Mouse (Mus musculus) monocyte, adult 5-6 weeks (primary cell): Measurements from ENCODE around the gene Lcn4. TPM values are rescaled to one million over a fixed set of nuclear protein-coding genes. Genes with fewer than 3 reads are reported as not detected.

Source experiments
- ATAC-seq: fragments of 153-309, 156-312 bp; replicated peaks from 2 replicates; pipeline ENCODE4 v1.8.0; 2017; ENCODE audit warnings: mild to moderate bottlenecking; ENCODE audit not compliant: low TSS enrichment, insufficient number of reproducible peaks, severe bottlenecking, poor library complexity, low FRiP score
- total RNA-seq: library from RNA; stranded (forward); fragments of 200-1000, 200-491, 200-594 nt; gene quantifications from 3 replicates; pipeline ENCODE4 v1.2.3, GENCODE M21; 2017

Gene Lcn4
- total RNA-seq, 1 experiment from 2014 or later, result not detected

DNA sequence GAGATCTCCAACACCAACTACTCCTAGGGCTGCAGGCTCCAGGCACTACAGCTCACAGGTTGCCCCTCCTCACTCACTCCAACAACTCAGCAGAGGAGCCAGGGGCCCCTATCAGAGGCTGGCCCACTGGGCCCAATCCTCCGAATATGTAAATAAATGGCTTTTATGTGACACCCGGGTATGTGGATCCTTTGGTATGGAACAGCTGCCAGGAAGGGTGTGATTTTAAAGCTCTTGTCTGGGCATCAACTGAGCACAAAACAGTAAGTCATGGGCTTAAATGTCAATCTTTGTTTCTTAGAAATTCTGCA lies 34.8 kb downstream of the Lcn4 start:
- ATAC-seq, result no peak

DNA sequence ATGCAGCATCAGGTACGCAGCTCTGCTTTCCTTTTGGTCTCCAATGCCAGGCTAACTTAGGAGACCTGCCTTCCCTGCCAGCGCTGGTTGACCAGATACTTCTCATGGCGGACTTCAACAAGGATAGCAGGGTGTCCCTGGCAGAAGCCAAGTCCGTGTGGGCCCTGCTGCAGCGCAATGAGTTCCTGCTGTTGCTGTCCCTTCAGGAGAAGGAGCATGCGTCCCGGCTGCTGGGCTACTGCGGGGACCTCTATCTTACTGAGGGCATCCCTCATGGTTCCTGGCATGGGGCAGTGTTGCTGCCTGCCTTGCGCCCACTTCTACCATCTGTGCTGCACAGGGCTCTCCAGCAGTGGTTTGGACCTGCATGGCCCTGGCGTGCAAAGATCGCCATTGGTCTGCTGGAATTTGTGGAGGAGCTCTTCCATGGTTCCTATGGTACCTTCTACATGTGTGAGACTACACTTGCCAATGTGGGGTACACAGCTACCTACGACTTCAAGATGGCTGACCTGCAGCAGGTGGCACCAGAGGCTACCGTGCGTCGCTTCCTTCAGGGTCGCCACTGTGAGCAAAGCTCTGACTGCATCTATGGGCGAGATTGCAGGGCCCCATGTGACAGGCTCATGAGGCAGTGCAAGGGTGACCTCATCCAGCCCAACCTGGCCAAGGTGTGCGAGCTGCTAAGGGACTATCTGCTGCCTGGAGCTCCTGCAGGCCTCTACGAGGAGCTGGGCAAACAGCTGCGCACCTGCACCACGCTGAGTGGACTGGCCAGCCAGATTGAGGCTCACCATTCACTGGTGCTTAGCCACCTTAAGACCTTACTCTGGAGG lies 35.4 kb downstream of the Lcn4 start:
- no peak for ATAC-seq

DNA sequence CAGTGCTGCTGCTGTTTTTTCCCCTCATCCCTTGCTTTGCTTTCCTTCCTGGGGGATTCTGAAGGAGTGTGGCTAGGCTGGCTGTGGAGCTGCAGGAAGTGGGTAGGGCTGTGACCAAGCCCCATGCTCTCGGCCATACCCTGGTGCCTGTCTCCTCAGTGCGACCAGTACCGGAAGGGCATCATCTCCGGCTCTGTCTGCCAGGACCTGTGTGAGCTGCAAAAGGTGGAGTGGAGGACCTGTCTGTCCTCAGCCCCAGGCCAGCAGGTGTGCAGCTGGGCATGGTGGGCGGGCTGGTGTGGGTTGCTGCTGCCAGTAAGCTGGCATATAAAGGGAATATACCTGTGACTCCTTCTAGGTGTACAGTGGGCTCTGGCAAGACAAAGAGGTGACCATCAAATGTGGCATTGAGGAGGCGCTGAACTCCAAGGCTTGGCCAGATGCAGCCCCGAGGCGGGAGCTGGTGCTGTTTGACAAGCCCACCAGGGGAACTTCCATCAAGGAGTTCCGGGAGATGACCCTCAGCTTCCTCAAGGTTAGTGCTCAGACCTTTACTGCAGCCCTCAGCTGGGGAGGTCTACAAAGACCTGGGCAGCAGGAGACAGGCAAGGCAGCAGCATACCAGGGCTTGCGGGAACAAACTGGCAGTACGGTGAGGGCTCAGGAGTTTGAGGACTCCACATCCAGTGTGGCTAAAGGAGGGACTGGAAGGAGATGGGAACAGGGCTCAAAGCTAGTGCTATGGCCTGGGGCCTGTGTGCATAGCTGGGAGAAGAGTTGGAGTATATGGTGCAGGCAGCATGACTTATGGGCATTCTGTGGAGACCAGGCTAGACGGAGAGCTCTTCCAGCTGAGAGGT lies 36.2 kb downstream of the Lcn4 start:
- no peak for ATAC-seq

GRCm38 (mm10) chr2:26633953-26634530 lies 37.0 kb downstream of the Lcn4 start:
- no peak for ATAC-seq

DNA sequence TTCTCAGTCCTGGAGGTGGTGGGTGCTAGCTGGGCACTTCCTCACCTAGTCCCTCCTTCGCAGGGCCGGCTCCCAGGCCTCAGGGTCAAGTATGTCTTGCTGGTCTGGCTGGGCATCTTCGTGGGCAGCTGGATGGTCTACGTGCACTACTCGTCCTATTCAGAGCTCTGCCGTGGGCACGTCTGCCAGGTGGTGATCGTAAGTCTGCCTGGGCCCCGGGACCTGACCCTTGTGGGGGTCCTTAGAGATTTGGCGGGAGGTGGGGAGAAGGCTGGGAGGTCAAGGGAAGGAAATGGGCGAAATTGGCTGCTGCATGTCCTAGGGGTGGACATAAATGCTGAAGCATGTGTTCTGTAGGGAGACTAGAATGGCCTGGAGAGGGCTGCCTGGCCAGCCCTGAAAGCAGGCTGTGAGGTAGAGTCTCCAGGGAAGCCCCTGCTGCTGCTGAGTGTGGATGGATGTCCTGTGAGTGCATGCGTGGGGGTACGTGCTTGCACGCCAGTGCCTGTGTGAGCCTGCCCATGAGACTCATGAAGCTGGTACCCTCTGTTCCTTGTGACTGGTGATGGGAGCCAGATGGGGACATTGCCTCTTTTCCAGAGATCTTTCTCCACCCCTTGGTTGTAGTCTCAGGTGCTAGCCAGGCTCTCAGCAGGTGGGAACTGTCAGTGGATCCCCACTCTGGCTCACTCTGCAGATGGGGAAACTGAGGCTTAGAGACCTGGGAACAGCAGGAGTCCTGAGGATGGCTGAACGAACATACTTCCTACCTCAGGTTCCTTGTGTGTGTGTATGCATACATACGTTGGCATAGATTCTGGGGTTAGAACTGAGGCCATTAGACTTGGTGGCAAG lies 38.3 kb downstream of the Lcn4 start:
- ATAC-seq, result no peak

- no peak for ATAC-seq
Observed at GRCm38 (mm10) chr2:26628792-26629437, 42.2 kb downstream of the Lcn4 start.

DNA sequence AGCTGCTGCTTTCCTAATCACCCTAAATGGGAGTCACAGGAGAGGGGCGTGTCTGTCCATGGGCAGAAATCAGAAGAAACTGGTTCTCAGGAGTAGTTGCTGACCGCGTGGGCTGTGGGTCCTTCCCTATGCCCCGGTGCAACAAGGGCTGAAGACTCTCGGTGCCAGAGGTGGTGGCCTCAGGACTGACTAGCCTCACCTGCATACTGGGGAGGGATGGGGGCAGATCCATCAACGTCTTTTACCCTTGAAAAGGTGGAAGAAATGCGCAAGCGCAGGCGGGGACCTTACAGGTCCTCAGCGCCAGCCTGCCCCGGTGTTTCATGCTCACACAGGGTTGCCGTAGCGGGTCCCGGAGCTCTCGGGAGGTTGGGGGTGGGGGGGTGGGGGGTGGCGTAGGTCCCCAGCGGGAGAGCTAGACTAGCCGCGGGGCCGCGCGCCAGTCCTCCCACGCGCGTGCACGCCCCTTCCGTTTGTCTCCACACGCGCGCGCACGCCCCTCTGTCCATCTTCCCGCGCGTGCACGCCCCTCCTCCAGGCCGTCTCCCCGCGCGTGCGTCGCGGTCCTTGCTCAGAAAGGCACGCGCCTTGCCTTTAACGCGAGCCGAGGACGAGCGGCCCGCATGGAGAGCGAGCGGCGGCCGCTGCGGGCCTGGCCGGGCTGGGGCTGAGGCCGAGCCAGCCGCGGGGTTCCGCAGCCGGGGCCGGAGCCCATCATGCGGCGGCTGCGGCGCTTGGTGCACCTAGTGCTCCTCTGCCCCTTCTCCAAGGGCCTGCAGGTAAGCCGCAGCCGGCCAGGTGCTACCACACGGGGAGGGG lies 43.0 kb downstream of the Lcn4 start, which contains the start of gene Fam69b:
Fam69b (plus strand) TSS at position 537 of the 819 bp plus-strand sequence.
- no peak for ATAC-seq

GRCm38 (mm10) chr2:26626081-26626480 lies 45.0 kb downstream of the Lcn4 start:
- no peak for ATAC-seq

DNA sequence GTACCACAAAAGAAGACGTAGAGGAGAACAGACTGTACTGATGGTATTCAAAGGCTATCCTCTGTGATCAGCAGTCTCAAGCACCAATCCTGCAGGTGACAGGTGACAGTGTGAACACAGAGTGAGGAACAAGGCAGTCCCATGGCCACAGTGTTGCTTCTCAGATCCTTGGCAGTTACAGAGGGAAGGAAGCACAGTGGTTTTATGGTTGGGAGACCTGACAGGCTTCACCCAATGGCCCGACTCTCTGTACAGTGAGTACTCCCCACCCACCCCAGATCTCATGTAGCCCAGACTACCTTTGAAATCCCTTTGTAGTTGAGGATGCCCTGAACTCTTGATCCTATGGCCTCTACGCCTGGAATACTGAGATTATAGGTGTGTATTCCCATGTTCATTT lies 45.7 kb downstream of the Lcn4 start:
- ATAC-seq, result no peak

DNA sequence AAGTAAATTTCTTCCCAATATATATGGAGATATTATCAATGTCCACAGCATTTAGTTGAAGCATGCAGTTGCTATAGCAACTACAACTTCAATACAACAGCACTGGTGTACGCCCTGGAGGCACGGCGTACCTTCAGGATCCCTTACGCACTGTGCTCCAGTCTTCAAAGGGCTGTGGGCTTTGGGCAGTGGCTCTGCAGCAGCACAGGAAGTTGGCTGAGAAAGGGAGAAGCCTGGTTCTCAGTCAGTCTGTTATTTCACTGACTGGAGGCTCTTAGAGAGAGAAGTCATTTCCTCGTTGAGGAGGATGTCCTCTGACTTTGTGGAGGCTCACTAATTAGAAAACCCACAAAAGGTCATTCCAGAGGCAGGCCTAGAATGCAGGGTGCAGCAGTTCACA lies 48.1 kb downstream of the Lcn4 start:
- ATAC-seq, result peak; percentile 51

DNA sequence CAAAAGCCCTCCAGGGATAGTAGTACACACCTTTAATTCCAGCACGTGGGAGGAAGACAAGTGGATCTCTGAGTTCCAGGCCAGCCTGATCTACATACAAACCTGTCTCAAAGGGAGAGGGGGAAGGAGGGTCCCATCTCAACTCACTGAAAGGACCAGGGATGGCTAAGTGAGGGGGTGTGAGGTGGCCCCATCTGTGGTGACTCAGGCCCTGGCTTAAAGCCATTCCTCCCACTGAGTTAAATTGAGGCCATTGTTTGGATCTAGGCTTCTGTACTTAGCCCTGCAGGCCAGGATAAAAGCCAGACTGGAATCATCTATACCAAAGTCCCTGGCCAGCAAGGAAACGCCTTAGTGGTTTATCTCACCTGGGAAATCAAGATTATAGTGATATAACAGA lies 49.8 kb downstream of the Lcn4 start:
- no peak for ATAC-seq

DNA sequence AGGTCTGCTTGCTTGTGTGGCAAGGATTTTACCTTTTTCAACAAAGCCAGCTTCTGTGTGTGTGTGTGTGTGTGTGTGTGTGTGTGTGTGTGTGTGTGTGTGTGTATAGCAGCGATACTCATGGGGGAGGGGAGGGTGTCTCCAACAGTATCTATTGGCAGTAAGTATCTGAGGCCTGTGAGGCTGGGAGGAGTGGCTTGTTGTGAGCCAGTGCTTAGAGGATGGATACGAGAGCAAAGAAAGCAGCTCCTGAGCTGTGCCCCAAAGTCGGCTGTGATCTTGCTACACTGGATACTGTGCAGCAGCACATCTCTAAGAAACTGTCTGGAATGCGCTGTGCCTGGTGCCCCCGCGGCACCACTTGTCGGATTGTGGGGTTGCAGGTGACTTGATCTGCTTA lies 53.2 kb downstream of the Lcn4 start:
- ATAC-seq, result no peak

Other genes starting within 250 kb of the Lcn4 start
- 40.0 to 69.7 TPM (median 50.1 TPM) in 3 replicates for gene Sec16a, start 226.1 kb downstream of the Lcn4 start, total RNA-seq
- gene Notch1, start 154.6 kb downstream of the Lcn4 start, total RNA-seq, result 11.6 to 22.2 TPM (median 13.8 TPM) in 3 replicates
- gene Egfl7, start 91.3 kb downstream of the Lcn4 start, total RNA-seq, result not detected in 3 replicates
- not detected in 3 replicates for gene Gm20532, start 84.6 kb downstream of the Lcn4 start, total RNA-seq
- 24.2 to 27.3 TPM (median 25.1 TPM) in 3 replicates for gene Agpat2, start 66.9 kb downstream of the Lcn4 start, total RNA-seq
- gene Fam69b, start 42.8 kb downstream of the Lcn4 start, total RNA-seq, result 2.1 to 4.9 TPM in 2 of 3 replicates, not detected in the other
- not detected in 3 replicates for gene Abo, start 193.7 kb upstream of the Lcn4 start, total RNA-seq
- 40.7 to 45.0 TPM (median 41.6 TPM) in 3 replicates for gene Surf6, start 231.6 kb upstream of the Lcn4 start, total RNA-seq
- gene Med22, start 239.4 kb upstream of the Lcn4 start, total RNA-seq, result 9.1 to 14.0 TPM (median 13.6 TPM) in 3 replicates
- 929 to 1,174 TPM (median 1,019 TPM) in 3 replicates for gene Rpl7a, start 239.5 kb upstream of the Lcn4 start, total RNA-seq
- 42.5 to 69.7 TPM (median 48.7 TPM) in 3 replicates for gene Surf2, start 245.1 kb upstream of the Lcn4 start, total RNA-seq
- 60.1 to 86.2 TPM (median 60.4 TPM) in 3 replicates for gene Surf1, start 245.2 kb upstream of the Lcn4 start, total RNA-seq